Mouse (Mus musculus) left cerebral cortex, postnatal 36 days (tissue): Measurements from ENCODE around the gene Slc35g2. TPM values are rescaled to one million over a fixed set of nuclear protein-coding genes. Genes with fewer than 3 reads are reported as not detected.

Experiments
- DNase-seq, 2 experiments: peaks; one replicate each; pipeline ENCODE4 v3.0.0; 2021 to 2022; ENCODE audit warnings: low spot score in 2 of 2, mixed read lengths in 1 of 2
- intact Hi-C: fragments of 180-260 bp; cut with DNase I; formaldehyde crosslinking; loops from one replicate; pipeline ENCODE4 v1.15.1; 2025
- total RNA-seq, 2 experiments: library from RNA; stranded (reverse); gene quantifications; 2 replicates each; pipeline ENCODE4 v1.2.3; 2021

Gene Slc35g2
- total RNA-seq, 2 experiments from 2014 or later, result 18.7 to 19.2 TPM

DNA sequence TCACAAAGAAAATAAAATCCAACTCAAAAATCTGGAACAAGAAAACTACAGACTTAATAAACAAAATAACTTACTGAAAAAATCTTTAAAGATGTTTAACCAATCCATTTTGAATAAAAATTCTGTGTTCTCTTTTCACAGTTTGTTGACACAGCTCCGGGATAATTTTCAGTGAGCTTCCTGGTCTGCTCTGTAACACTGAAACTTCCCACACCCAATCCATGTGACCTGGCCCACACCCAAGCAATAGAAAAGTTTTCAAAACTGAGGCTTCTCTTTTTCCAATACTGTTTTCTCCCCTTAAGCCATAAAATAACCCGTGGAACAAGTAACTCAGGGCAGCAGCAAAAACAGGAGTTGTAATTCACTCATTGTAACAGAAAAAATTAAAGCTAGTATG, 64.2 kb downstream of the Slc35g2 start:
- no peak for DNase-seq
- intact Hi-C loops, result no loop called here

- no peak for DNase-seq
- intact Hi-C loops, result no loop called here
Observed at GRCm38 (mm10) chr9:100505498-100505897, 65.4 kb downstream of the Slc35g2 start.

Other genes with a start within 250 kb of the Slc35g2 start
- 1 to 10 TPM in 1 of 2 experiments, under 1 TPM in 1; 0.25 to 1.1 TPM for gene Il20rb, start 84.3 kb downstream of the Slc35g2 start, total RNA-seq
- gene Nck1, start 25.0 kb downstream of the Slc35g2 start, total RNA-seq, result 10 to 100 TPM; 31.1 to 35.0 TPM
- gene Stag1, start 26.7 kb upstream of the Slc35g2 start, total RNA-seq, result 10 to 100 TPM; 48.3 to 61.0 TPM